Mouse (Mus musculus) bone marrow, adult 2 months (tissue): ENCODE measurements around the gene Agbl1.

Experiments used
- CTCF ChIP-seq: fragments of 200-500 bp; IDR thresholded peaks from 2 replicates; pipeline ENCODE4 v1.5.1; 2011; ENCODE audit warnings: low read length, control low read depth; ENCODE audit not compliant: control insufficient read depth, insufficient read depth
- POLR2A ChIP-seq: fragments of 200-500 bp; IDR thresholded peaks from 2 replicates; pipeline ENCODE4 v1.6.1; 2011; ENCODE audit warnings: low read depth, mild to moderate bottlenecking, control low read depth, low read length, borderline replicate concordance; ENCODE audit not compliant: control insufficient read depth

DNA sequence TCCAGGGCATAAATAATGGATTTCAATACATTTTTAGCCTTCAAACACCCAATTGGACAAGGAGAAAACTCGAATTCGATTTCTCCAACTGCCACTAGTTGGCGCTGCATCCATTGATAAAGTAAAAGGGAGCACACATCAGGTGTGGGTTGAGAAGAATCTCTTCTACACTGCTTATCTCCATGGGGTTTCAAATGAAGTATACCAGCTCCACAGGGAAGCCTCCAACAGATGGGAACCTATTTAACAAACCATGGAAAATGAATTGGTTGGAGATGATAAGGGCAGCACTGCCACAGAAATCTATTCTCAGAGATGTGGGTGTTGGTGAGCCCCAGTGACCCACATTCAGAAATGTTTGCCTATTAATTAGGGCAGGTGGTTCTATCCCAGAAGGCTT, 741.6 kb downstream of the Agbl1 start:
- no peak for TF ChIP-seq CTCF
- no peak for TF ChIP-seq POLR2A
